Mouse (Mus musculus) heart, postnatal 4 days (tissue): ENCODE data around the gene Tlk1. TPM values are rescaled to one million over a fixed set of nuclear protein-coding genes. Genes with fewer than 3 reads are reported as not detected.

Experiments used
- DNase-seq: peaks from one replicate; pipeline ENCODE4 v3.0.0; 2021
- total RNA-seq, 2 experiments: library from RNA; stranded (reverse); gene quantifications; 2 replicates each; pipeline ENCODE4 v1.2.3; 2021

Tlk1 gene
- total RNA-seq, 2 experiments from 2014 or later, result 59.7 to 60.1 TPM

DNA sequence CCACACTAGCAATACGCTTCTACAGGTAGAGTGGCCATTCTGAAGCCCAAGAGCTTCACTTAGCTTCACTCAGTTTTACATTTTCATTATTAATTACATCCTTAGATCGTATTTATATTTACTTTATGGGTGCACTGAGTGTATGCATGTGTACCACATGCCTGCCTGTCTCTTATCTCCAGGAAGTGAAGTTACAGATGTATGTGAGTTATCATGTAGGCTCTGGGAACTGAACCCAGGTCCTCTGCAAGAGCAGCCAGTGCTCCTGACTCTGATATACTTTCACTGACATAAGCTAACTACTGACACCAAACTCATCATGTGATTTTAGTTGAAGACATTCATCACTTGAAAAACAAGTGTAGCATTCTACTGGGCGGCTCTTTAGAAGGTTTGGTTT, 36.2 kb downstream of the Tlk1 start:
- no peak for DNase-seq

DNA sequence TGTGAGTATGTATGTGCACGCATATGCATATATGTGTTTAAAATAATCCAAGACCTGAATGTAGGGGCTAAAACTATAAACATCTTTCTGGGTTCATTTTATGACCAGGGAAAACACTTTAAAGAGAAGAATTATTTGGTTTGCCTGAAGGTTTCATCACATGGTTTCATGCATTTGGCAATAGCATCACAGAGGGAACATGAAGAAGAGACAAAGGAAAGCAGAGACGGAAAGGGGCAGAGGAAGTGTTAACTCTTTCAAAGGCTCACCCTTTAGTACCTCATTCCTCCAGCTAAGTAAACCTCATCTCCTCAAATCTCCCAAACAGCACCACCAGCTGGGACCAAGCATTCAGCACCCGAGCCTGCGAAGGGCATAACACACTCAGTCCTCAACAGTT, 41.1 kb downstream of the Tlk1 start:
- DNase-seq, result no peak

DNA sequence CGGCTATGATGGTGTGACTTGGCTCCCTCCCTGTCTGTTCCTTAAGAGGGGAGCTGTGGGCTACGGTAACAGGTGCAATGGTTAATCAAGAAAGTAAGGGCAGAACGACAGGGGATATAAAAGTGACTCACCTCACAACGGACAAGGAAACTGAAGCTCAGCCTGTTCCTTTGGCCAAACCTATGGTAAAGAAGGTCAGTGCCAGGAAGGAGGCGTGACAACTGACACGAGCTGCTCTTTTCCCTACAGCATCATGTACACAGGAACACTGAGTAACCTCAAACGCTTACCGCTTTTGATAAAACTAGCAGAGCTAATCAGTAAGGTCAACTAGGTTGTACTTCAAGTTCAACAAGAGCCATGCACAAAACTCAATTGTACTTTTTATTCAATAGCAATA, 42.0 kb downstream of the Tlk1 start:
- no peak for DNase-seq

DNA sequence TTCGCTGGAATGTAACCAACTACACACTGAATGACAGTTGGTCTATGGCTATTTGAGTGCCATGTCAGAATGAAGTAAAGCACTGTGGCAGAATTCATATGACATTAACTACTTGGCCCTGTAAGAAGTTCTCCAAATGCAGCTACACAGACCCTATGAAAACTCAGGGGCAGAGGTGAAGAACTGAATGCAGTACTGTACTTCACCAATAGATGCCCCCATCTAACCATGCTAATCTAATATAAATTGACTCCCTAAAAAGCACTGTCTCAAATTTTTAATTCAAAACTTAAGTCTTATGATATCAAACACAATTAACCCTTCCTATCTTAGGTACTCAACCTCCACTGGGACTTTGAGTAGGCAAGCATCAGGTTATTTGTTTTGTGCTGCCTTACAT, 45.9 kb downstream of the Tlk1 start:
- DNase-seq, result peak; percentile 20

DNA sequence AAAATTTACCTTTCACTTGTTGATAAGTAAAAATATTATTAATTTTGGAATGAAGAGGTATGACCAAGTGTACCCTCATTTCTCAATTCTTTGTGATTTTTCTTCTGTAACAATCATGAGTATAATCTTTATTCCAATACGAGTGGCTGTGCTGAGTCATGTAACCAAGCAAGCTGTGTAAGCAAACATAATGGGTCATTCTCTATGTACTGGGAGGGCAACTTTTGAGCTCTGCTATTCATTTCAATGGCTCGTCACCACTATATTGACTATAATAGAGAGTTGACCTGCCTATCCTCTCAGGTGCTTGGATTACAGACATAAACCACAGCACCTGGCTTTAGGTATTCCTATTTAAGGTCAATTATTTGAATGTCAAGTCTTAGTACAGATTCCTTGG, 48.8 kb downstream of the Tlk1 start:
- DNase-seq, result no peak

DNA sequence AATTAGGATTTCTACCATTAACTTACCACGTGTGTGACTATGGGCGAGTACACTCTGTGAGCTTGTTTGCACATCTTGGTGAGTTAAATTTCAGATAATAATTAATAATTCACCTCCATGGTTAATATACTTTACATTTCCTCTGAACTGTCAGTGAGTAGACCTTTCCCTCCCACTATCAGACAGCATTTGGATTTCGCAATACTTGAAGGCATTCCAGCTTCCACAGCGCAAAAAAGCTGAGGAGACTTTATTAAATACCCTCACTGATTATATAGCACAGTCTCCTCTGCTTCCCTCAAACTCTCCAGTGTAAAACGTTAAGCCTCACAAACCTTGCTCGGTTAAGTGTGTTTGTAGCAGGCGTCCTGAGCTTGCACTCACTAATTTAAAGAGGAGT, 60.8 kb downstream of the Tlk1 start:
- DNase-seq, result no peak

DNA sequence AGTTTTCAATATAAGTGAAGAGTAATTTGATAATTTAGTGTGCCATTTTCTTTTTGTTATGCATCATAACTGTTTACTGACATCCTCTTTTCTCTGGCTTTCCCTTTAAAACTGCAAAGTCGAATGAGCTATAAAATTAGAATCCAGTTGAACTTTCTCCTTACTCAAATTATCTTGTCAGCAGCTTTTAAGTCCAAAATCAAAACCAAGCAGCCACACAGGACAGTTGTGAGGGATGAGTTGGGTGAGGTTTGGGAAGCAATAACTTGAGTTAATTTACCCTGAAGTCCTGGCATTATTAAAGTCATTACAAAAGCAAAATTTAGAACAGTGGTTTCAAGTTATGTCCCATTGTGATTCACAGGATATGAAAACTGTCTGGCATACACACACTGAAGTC, 62.8 kb downstream of the Tlk1 start:
- DNase-seq, result no peak

DNA sequence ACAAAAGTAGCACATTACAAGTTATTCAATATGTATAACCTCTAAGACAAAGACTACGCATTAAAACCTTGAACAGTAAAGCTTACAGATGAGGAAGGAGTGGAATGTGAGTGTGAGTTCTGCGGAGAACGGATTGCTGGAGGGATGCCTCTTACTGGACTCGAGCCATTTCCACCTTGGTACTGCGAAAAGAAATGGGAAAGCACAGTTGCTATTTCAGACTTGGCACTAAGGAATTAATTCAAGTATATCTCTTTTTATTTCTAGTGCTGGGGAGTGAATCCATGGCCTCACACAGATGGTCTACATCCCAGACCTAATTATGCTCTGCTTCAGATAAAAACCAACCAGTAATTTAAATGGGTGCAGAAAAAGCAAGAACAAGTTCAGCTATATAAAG, 73.4 kb downstream of the Tlk1 start:
- no peak for DNase-seq

DNA sequence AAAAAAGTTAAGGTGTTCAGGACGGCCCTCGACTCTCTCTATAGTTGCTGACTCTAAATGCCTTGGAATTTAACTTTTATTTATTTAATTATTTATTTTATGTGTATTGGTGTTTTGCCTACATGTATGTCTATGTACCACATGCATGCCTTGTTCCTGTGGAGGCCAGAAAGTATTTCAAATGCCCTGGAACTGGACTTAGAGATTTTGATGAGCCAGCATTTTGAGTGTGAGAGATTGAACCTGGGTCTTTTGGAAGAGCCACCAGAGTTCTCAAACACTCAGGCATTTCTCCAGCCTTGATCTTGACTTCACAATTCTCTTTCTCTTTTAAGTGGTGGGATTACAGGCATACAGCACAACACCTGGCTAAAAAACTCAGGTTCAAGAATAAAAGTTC, 73.9 kb downstream of the Tlk1 start:
- DNase-seq, result no peak

DNA sequence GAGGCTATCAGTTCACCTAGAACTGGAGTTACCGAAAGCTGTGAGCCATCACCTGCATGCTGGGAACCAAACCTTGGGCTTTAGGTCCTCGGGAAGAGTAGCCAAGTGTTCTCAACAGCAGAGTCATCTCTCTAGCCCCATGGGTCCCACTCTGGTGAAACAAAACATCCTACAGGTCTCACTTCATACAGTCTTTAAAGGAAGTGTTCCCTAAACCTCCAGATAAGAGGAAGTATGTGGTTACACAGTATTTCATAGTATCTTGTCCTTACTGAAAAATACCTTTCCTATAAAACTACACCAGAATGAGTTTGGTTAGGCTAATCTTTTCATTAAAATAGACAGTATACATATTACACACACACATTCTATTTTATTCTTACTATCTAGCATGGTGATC, 82.9 kb downstream of the Tlk1 start:
- no peak for DNase-seq

DNA sequence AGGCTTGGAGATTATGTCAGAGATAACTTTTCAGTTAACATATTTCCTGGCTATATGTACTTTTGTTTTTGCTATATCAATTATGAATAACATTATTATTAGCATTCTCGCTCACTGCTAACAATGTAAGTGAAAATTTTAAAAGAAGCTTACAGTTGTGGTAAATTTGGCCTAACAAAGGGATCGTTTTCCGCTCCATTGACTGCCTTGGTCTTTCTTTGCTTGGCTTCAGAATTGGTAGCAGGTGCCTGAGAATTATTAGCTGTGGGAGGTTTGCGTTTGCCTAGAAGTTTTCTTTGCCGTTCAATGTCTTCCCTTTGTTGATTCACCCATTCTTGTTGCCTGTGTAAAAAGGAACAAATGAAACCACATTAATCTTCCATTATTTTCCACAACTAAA, 83.6 kb downstream of the Tlk1 start:
- DNase-seq, result no peak

DNA sequence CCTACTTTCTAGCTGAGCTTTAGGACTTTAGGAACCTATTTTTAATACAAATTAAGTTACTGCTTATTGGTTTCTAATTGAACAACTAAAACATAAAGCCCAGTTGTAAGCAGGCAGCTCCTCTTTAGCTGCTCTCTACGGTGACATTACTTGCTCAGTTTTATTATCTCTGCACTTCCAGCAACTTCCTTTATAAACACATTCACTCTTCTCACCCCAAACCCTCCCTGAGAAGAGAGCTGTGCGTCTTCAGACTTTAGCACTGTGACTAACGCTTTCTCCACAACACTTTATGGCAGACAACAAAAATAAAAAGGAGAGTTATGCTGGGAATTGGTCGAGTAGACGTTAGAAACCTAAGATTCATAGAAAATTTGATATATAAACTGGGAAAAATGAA, 89.5 kb downstream of the Tlk1 start:
- DNase-seq, result no peak

DNA sequence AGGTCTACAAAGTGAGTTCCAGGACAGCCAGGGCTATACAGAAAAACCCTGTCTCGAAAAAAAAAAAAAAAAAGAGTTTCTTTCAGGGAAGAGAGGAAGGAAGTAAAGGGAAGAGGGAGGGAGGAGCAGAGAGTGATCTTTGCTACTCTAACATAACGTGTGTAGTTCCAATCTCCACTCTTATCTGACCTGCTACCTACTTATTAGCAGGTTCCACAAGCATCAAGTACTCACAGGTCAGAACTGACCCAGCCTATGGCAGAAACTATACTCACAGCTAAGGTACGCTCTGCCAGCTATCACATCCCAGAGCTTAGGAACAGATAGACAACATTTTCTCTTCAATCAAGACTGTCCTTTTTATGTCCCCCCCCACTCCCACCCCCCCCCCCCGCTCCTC, 90.0 kb downstream of the Tlk1 start:
- DNase-seq, result no peak

DNA sequence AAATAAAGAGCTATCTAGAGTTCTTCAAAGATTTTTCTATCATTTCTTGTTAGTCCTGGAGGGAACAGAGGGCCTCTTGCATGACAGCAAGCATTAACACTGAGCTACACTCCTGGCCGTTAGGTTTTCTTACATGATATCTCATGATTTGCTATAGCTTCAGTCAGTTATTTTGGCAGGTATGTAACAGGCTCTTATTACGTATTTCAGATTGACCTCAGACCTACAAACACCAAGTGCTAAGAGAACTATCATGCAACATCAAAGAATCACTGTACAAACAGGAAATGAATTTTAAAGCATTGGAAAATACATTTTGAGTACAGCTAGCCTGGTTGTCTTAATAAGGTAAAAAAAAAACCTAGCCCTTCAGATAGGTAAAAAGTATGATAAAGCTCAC, 98.4 kb downstream of the Tlk1 start:
- DNase-seq, result no peak

DNA sequence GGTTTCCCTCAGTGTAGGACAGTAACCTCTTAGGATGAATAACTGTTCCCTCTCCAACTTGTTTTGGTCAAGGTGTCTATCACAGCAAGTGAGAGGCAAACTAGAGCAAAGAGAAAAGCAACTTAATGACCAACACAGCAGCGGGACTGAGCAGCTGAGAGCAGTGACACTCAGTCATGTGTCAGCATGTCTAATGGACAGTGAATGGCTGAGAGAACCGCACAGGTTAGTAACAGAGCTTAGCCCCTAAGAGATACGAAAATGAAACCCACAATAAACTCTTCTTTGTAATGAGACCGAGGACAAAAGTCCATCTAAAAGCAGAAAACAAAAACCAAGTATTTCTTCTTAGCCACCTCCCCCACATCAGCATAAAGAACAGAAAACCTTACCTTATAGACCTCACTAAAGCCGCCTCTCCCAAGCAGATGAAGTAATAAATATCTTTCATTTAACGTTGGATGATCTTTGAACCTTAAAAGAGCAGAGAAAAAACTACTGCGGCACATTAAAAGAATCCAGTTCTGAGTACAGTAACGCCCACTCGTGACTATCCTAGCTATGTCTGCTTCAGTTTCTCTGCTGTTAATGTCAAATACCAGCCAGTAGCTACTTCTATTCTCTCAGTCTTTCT, 101.8 kb downstream of the Tlk1 start:
- DNase-seq, result no peak

DNA sequence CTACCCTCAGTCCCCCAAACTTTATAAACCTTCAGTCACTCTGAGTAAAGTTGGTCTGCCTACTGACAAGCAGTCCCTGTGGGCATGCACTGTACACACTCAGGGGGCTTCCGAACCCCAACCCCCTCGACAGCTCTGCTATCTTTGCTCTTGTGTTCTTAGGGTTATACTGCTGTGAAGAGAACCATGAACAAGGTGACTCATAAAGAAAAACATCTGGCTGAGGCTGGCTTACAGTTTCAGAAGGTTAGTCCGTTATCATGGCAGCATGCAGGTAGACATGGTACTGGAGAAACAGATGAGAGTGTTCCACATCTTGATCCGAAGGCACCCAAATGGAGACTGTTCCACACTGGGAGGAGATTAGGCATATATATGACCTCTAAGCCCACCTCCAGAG, 114.7 kb downstream of the Tlk1 start:
- DNase-seq, result no peak

DNA sequence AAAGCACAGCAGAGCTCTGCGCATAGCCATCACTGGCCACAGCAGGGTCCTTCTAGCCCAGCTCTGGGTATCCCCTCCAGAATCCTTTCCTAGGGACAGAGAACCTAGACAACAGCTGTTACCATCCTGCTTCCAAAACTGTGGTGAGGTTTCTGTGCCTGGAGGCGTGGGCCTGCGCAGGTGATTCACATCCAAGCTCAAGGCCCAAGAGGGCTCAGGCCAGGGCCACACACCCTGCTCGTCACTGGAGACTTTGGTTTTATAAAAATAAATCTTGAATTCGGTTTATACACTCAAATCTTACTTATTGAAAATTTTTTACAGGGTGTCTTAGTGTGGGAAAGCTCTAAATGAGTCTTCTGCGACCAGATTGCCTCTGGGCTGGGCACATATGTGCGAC, 115.3 kb downstream of the Tlk1 start:
- no peak for DNase-seq

DNA sequence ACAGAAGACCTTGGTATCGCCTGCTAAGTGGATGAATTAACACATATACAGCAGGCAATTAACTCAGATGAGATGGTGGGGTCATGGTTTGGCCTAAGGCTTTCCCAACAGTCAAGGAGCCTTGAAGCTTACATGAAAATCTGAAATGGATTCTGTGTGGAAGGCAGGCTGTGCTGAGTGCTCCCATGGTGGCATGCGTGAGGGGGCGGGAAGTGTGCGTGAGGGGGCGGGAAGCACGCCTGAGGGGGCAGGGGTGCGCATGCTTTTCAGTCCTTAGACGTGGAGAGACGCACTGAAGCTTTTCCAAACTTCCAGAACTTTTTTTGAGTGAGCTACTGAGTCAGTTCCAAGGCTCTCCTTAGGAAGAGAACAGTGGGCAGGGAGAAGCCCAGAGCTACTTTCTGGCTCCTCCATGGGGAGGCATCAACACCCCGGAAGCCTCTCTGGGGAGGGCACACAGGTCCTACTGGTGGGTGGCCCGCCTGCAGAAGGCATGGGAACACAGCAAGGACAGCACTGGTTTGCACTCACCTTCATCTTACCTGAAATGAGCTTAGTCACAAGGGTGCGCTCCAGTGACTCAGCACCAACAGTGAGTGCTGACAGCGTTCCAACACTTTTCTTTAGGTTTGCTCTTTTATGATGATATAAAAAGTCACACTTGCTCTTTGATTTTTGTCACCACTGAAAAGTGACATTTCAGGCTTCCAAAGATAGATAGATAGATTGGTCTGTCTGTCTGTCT, 116.4 kb downstream of the Tlk1 start:
- no peak for DNase-seq

DNA sequence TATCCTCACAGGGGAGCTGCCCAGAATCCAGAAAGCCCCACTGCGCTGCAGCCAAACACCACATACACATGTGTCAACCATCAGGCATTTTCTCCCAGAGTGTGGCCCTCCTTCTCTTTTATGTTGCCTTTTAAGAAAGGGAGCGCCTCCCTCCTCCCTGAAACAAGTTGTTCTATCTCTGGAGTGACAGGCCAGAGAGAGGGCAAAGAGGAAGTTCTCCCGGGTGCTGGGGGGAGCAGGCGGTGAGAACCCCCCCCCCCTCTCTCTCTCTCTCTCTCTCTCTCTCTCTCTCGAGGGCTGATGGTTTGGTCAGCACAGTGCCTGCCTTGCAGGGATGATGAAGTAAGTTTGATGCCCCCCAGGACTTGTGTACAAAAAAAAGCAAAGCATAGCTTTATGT, 123.1 kb downstream of the Tlk1 start:
- no peak for DNase-seq

DNA sequence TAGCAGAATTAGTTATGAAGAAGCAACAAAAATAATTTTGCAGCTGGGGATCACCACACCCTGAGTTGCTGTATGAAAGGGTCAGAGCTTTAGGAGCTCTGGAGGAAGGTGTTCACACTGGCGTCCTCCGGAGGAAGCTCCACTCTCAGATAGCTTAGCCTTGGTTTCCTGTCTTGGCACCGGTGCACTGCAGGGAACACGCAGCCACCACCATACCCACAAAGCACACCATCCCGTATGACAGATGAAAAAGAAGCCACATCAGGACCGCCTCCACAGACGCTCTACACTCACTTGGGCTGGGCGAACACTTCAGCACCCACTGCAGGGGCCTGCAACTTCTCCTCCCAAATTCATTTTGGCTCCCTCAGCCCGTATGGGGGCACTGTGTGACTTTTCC, 124.0 kb downstream of the Tlk1 start:
- DNase-seq, result no peak

DNA sequence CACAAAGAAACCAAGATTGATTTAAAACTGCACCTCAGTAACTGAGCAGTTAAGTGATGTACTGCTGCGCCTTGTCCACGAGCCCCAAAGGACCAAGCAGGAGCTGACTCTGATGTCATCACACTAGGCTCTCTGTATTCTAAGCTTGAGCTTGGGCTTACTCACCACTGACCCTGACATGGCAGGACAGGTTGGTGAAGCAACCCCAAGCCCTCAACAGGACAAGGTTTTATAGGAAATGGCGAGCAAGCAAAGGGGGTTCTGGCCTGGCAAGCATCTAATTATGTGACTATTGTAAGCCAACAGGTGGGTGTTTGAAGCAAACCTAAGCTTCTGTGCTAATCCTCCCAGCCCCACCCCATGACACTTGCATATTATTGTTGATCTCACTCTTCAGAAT, 124.7 kb downstream of the Tlk1 start:
- DNase-seq, result no peak

DNA sequence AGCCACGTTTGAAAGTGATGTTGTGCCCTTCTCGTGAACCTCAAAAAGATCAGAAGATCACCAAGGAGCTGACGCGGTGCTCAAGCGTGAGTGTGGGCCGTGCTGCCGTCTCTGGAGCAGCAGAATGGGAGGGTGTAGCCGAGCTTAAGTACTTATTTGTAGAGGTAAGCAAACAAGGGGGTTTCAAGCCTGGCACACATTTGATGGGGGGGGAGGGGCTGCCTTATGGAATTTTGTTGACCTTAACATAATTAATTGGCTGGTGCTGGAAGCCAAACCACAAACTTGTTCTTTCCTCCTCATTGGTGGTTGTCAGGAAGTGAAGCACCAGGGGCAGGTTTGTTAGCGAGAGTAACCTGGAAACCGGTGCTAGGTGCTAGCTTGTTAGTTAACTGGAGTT, 129.8 kb downstream of the Tlk1 start:
- no peak for DNase-seq

DNA sequence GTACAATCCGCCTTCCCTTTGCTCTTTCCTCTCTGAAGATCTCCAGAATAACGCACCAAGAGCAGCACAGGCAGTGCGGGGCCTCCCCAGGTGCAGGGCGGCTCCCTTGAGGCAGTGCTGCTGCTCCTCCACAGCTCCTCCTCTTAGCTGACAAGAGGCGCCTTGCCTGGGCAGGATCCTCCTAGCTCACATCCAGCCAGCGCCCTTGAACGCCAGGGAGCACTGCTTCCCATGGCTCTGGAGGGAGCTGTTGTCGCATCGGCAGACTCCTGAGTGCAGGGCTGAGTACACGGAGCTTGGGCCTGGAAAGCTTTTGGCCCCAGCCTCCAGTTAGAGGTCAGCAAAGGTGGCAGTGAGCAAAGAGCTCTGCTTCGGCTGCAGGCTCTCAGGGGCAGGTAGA, 135.3 kb downstream of the Tlk1 start:
- no peak for DNase-seq

DNA sequence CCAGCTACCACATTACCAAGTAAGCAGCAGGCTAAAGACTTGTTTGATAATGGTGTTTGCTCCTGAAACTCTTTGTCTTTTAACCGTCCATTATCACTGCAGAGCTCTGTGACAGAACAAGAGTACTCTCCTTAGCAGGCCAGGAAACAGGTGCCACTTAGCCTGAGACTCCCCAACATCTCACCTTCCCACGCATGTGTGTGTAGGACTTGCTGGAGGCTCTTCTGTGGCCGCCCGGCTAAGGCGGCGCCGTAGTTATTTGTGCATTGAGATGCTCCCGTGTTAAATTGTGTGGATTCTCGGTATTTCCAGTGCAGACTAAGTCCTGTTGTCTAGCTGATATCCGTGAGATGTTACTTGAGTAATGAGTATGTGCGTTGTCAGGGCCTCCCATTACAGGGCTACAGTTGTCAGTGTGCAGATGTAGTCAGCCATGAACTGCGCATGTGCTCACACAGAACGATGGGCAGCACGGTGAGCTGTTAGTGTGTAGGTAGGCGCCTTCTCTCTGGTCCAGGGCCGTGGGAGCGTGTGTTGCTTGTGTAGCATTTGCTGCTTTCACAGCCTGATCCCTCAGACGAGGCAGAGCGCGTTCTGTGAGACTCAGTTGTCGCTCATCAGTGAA, 137.0 kb downstream of the Tlk1 start:
- DNase-seq, result no peak
